Mouse (Mus musculus): Measurements from ENCODE around the gene Epn2. TPM values are rescaled to one million over a fixed set of nuclear protein-coding genes. Genes with fewer than 3 reads are reported as not detected.

Epn2 gene
- polyA plus RNA-seq, 1 experiment from 2014 or later, result 48.3 TPM

DNA sequence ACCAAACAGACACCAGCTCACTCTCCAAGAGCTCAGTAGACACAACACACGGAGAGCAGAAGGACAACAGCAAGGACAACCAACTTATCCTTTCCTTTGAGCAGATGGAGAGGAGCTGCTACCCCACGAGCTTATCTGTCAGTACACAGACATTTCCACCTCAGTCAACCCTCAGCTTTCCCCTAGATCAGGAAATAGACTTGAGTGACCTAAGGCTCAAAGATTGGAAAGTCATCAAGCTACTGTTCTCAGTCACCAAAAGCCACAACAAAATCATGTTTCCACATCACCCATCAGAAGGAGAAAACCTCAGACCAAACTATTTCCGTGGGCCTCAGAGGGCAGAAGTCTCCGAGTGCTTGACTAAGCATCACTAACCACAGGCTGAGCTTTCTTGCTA lies 15.5 kb downstream of the Epn2 start:
- Histone ChIP-seq H3K4me1 (replicated peaks) (no peaks in the 10 kb centered on the region), H3K36me3 (no peaks in the 10 kb centered on the region), H3K4me2 (replicated peaks) (no peak overlapping the region), H3K9ac (replicated peaks) (no peak overlapping the region), H3K27me3 (no peaks in the 10 kb centered on the region), H3K4me3 (replicated peaks) (no peak overlapping the region), H3K9me3 (no peaks in the 10 kb centered on the region), H3K27ac (no peak overlapping the region)
- 90% methylated on average over 4 of the region's 4 CpGs for WGBS
- ATAC-seq, result no peak

DNA sequence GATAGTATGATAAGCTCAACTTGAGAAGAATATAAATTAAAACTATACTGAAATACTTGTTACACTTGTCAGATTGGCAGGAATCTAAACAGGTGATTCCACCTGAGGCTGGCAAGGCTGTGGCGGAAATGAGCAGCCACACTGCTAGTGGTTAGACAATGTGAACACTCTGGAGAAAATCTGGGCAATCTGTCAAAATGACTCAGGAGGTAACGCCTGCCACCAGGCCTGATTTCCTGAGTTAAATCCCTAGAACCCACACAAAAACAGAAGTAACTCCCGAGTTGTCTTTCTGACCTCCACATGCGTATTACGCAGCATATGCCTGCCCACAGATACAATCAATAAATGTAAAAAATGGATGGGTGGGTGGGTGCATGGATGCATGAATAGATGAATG lies 17.1 kb downstream of the Epn2 start:
- Histone ChIP-seq H3K27ac (no peak overlapping the region), H3K4me1 (replicated peaks) (no peaks in the 10 kb centered on the region), H3K9ac (replicated peaks) (no peak overlapping the region), H3K36me3 (no peaks in the 10 kb centered on the region), H3K4me2 (replicated peaks) (no peak overlapping the region), H3K9me3 (no peaks in the 10 kb centered on the region), H3K27me3 (no peaks in the 10 kb centered on the region), H3K4me3 (replicated peaks) (no peak overlapping the region)
- WGBS, result 88% methylated on average over 5 of the region's 5 CpGs
- ATAC-seq, result no peak

DNA sequence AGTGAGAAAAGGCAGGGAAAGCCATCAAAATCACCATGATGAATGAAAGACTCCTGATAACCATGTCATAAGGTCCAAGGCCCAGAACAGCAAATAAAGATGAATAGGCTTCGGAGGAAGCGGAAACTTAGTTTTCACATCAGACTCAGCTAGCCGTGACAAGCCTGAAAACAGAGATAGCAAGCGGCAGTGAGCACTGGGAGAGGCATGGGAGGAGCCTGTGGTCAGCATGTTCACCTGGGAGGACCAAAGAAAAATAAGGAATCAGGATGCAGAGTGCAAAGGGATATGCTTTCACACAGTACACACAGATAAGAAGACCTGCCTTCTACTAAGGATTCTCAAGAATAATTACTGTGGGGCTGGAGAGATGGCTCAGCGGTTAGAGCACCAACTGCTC lies 19.9 kb downstream of the Epn2 start:
- ATAC-seq, result no peak
- H3K36me3 ChIP-seq, result no peaks in the 10 kb centered on the region; the same call in 1 of the 2 replicates
- H3K4me1 ChIP-seq (replicated peaks), result no peaks in the 10 kb centered on the region
- no peaks in the 10 kb centered on the region for H3K9me3 ChIP-seq
- WGBS, result 85% methylated on average over 5 of the region's 5 CpGs
- H3K4me3 ChIP-seq (replicated peaks), result no peak overlapping the region
- no peaks in the 10 kb centered on the region for H3K27me3 ChIP-seq
- H3K4me2 ChIP-seq (replicated peaks), result no peak overlapping the region
- H3K9ac ChIP-seq (replicated peaks), result no peak overlapping the region
- H3K27ac ChIP-seq, result no peak overlapping the region

DNA sequence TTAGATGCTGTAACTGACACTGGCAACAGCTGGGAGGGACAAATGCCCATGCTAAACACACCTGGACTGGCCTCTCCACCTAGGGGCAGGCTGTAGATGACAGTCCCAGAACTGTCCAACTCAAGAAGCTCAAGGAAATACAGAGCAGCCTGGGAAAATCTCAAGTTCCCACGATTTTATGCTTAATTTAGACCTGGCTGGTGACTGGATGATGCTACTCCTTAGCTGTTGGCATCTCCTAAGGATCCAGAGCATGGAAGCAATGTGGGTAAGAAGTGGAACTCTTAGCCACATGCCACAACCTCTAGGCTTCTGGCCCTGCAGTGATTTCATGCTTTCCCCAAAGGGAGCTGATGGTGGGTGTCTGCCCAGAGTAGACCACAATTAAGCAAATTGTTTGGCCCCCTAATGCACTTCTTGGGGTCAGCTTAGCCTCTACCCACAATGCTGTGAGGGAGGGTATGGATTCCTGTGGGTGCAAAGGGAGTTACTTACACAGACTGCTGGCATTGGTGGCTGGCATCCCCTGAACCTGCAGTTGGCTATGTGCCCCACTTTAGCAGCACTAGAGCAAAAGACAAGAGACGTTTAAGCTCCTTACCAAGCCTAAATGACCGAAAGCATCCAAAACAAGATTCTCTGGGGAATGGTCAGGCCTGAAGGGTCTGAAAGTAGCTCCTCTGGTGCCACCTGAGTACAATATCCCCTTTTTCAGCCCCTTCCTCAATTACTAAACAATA lies 26.3 kb downstream of the Epn2 start:
- Histone ChIP-seq H3K9ac (replicated peaks) (no peak overlapping the region), H3K36me3 (no peaks in the 10 kb centered on the region; the same call in 1 of the 2 replicates), H3K4me2 (replicated peaks) (no peak overlapping the region), H3K27ac (no peak overlapping the region), H3K27me3 (no peaks in the 10 kb centered on the region), H3K9me3 (no peaks in the 10 kb centered on the region), H3K4me3 (replicated peaks) (no peak overlapping the region), H3K4me1 (replicated peaks) (peaks cover 5% of the 10 kb centered on the region; the same call in 1 of the 2 replicates)
- 81% methylated on average over 3 of the region's 3 CpGs for WGBS
- ATAC-seq, result no peak

- Histone ChIP-seq H3K36me3 (peaks cover 12% of the 10 kb centered on the region), H3K4me1 (replicated peaks) (peaks cover 5% of the 10 kb centered on the region; the same call in 1 of the 2 replicates), H3K4me3 (replicated peaks) (no peak overlapping the region), H3K9ac (replicated peaks) (no peak overlapping the region), H3K27ac (no peak overlapping the region), H3K9me3 (no peaks in the 10 kb centered on the region), H3K27me3 (no peaks in the 10 kb centered on the region), H3K4me2 (replicated peaks) (no peak overlapping the region)
- no peak for ATAC-seq
Observed at GRCm38 (mm10) chr11:61550631-61551030, 28.9 kb downstream of the Epn2 start.

DNA sequence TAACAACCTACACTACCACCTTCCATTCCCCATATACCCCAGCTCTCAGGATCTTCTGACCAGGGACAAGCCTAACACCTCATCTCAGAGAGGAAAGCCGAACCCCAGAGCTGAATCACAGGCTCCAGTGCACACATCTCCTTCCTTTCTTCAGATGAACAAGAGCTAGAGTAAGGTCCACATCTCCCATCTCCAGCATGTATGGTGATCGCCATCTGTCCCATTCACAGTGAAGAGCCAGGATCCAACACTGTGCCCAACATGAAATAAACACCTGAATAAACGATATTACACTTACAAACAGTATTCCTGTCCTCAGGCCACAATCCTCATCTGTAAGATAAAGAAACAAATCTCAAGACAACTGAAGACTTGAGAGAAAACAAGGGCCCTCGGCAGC lies 31.8 kb downstream of the Epn2 start:
- WGBS, result 88% methylated on average over 4 of the region's 4 CpGs
- Histone ChIP-seq H3K4me2 (replicated peaks) (no peak overlapping the region), H3K9me3 (no peaks in the 10 kb centered on the region), H3K36me3 (peaks cover 26% of the 10 kb centered on the region), H3K9ac (replicated peaks) (no peak overlapping the region), H3K27ac (no peak overlapping the region), H3K4me1 (replicated peaks) (peaks cover 4% of the 10 kb centered on the region; the same call in 1 of the 2 replicates), H3K4me3 (replicated peaks) (no peak overlapping the region), H3K27me3 (no peaks in the 10 kb centered on the region)
- ATAC-seq, result no peak

GRCm38 (mm10) chr11:61546452-61546851 lies 33.0 kb downstream of the Epn2 start:
- Histone ChIP-seq H3K9me3 (no peaks in the 10 kb centered on the region), H3K36me3 (peaks cover 26% of the 10 kb centered on the region)

DNA sequence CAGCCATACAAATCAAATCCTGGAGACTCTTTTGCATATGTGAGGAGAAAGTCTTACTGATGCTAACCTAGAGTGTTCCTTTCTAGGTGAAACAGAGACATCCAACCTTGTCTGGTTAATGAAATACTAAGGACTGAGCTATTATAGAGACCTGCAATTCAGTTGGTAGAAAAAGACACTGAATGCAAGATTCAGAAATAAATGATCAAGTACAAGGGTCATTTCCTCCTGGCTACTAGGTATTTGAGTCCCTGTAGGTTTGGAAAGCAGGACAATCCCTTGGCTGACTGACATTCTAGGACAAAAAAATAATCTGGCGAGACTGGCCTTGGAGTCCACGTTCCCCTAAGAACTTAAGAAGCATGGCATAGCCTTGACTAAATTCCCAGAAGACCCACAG lies 33.9 kb downstream of the Epn2 start:
- H3K27ac ChIP-seq, result no peak overlapping the region
- no peak overlapping the region for H3K4me3 ChIP-seq (replicated peaks)
- H3K4me1 ChIP-seq (replicated peaks), result 0 out of 2 replicates have a peak, but pooled peaks cover 4% of the 10 kb centered on the region
- WGBS, result 91% methylated on average over 2 of the region's 2 CpGs
- no peak overlapping the region for H3K9ac ChIP-seq (replicated peaks)
- ATAC-seq, result no peak
- no peak overlapping the region for H3K4me2 ChIP-seq (replicated peaks)
- H3K36me3 ChIP-seq, result peaks cover 26% of the 10 kb centered on the region
- no peaks in the 10 kb centered on the region for H3K9me3 ChIP-seq
- H3K27me3 ChIP-seq, result no peaks in the 10 kb centered on the region

More at GRCm38 (mm10) chr11:61546452-61546851, 33.0 kb downstream of the Epn2 start:
- WGBS, result 88% methylated on average over 10 of the region's 10 CpGs
- H3K9ac ChIP-seq (replicated peaks), result no peak overlapping the region
- no peak overlapping the region for H3K4me2 ChIP-seq (replicated peaks)
- H3K4me1 ChIP-seq (replicated peaks), result 0 out of 2 replicates have a peak, but pooled peaks cover 4% of the 10 kb centered on the region
- no peak overlapping the region for H3K27ac ChIP-seq
- ATAC-seq, result no peak
- no peak overlapping the region for H3K4me3 ChIP-seq (replicated peaks)
- no peaks in the 10 kb centered on the region for H3K27me3 ChIP-seq

GRCm38 (mm10) chr11:61541106-61541505 lies 38.4 kb downstream of the Epn2 start:
- no peaks in the 10 kb centered on the region for H3K9me3 ChIP-seq
- no peak for ATAC-seq
- no peak overlapping the region for H3K4me2 ChIP-seq (replicated peaks)
- no peaks in the 10 kb centered on the region for H3K27me3 ChIP-seq
- no peak overlapping the region for H3K9ac ChIP-seq (replicated peaks)
- no peak overlapping the region for H3K27ac ChIP-seq
- 0 out of 2 replicates have a peak, but pooled peaks cover 4% of the 10 kb centered on the region for H3K4me1 ChIP-seq (replicated peaks)
- peaks cover 27% of the 10 kb centered on the region for H3K36me3 ChIP-seq
- no peak overlapping the region for H3K4me3 ChIP-seq (replicated peaks)
- 92% methylated on average over 2 of the region's 2 CpGs for whole genome bisulfite sequencing

DNA sequence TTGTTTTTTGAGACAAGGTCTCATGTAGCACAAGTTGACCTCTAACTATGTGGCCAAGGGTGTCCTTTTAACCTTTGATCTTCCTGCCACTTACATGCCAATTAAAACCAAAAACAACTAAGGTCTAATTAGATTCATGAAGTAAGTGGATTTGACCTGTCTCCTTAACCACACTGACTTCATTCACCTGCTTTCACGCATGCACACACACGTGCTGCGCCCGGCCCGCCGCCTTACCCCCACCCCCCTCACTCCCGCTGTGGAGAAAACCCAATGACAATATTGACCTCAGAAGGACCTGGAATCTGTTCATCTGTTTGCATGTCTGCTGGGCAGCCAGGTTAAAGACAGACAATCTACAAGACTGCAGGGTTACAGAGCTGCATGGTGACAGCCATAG lies 38.8 kb downstream of the Epn2 start:
- H3K4me2 ChIP-seq (replicated peaks), result no peak overlapping the region
- 90% methylated on average over 7 of the region's 7 CpGs for WGBS
- ATAC-seq, result no peak
- no peaks in the 10 kb centered on the region for H3K27me3 ChIP-seq
- no peak overlapping the region for H3K27ac ChIP-seq
- no peaks in the 10 kb centered on the region for H3K9me3 ChIP-seq
- 0 out of 2 replicates have a peak, but pooled peaks cover 4% of the 10 kb centered on the region for H3K4me1 ChIP-seq (replicated peaks)
- no peak overlapping the region for H3K4me3 ChIP-seq (replicated peaks)
- H3K36me3 ChIP-seq, result peaks cover 22% of the 10 kb centered on the region
- no peak overlapping the region for H3K9ac ChIP-seq (replicated peaks)

- no peak overlapping the region for H3K4me3 ChIP-seq (replicated peaks)
- H3K27ac ChIP-seq, result no peak overlapping the region
- H3K4me2 ChIP-seq (replicated peaks), result no peak overlapping the region
- no peaks in the 10 kb centered on the region for H3K9me3 ChIP-seq
- WGBS, result 94% methylated on average over 3 of the region's 3 CpGs
- H3K36me3 ChIP-seq, result peaks cover 16% of the 10 kb centered on the region; the same call in 1 of the 2 replicates
- ATAC-seq, result no peak
- no peaks in the 10 kb centered on the region for H3K4me1 ChIP-seq (replicated peaks)
- H3K9ac ChIP-seq (replicated peaks), result no peak overlapping the region
- no peaks in the 10 kb centered on the region for H3K27me3 ChIP-seq
Observed at GRCm38 (mm10) chr11:61537362-61537761, 42.1 kb downstream of the Epn2 start.

DNA sequence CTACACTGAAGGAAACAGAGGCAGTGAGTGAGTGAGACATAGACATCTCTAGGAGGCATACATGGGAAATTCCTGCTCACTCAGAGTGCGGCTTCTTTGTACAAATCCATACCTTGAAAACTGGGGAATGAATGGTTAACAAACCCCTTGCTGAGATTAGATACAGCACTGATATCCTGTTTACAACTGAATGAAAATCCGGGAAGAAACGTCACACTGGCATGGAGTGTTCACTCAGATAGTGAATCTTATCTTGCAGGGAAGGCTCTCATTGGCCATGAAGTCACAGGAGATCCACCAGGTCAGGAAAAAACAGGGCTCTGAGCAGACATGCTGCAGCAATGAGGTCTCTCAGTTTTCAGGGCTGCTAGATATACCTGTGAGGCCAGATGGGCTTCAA lies 42.5 kb downstream of the Epn2 start:
- Histone ChIP-seq H3K9me3 (no peaks in the 10 kb centered on the region), H3K27ac (no peak overlapping the region), H3K36me3 (peaks cover 19% of the 10 kb centered on the region; the same call in 1 of the 2 replicates), H3K27me3 (no peaks in the 10 kb centered on the region), H3K4me3 (replicated peaks) (no peak overlapping the region), H3K4me1 (replicated peaks) (no peaks in the 10 kb centered on the region), H3K4me2 (replicated peaks) (no peak overlapping the region), H3K9ac (replicated peaks) (no peak overlapping the region)
- 68% methylated on average over 3 of the region's 3 CpGs for WGBS
- no peak for ATAC-seq

- ATAC-seq, result no peak
- Histone ChIP-seq H3K4me2 (replicated peaks) (no peak overlapping the region), H3K4me1 (replicated peaks) (no peaks in the 10 kb centered on the region), H3K9me3 (no peaks in the 10 kb centered on the region), H3K9ac (replicated peaks) (no peak overlapping the region), H3K27me3 (no peaks in the 10 kb centered on the region), H3K27ac (no peak overlapping the region), H3K4me3 (replicated peaks) (no peak overlapping the region), H3K36me3 (peaks cover 21% of the 10 kb centered on the region; the same call in 1 of the 2 replicates)
- 78% methylated on average over 1 of the region's 1 CpGs for WGBS
Observed at GRCm38 (mm10) chr11:61535530-61535929, 44.0 kb downstream of the Epn2 start.
